Mouse (Mus musculus) heart, adult 18-20 months (tissue): ENCODE measurements around the gene Kcnj10. TPM values are rescaled to one million over a fixed set of nuclear protein-coding genes. Genes with fewer than 3 reads are reported as not detected.

Experiments
- DNase-seq, 2 experiments: peaks; one replicate each; pipeline ENCODE4 v3.0.0; 2021 to 2022; ENCODE audit warnings: mixed read lengths in 1 of 2
- total RNA-seq, 2 experiments: library from RNA; stranded (reverse); gene quantifications; 2 replicates each; pipeline ENCODE4 v1.2.3; 2021

Kcnj10 gene
- total RNA-seq, 2 experiments from 2014 or later: 0.17 to 0.18 TPM

DNA sequence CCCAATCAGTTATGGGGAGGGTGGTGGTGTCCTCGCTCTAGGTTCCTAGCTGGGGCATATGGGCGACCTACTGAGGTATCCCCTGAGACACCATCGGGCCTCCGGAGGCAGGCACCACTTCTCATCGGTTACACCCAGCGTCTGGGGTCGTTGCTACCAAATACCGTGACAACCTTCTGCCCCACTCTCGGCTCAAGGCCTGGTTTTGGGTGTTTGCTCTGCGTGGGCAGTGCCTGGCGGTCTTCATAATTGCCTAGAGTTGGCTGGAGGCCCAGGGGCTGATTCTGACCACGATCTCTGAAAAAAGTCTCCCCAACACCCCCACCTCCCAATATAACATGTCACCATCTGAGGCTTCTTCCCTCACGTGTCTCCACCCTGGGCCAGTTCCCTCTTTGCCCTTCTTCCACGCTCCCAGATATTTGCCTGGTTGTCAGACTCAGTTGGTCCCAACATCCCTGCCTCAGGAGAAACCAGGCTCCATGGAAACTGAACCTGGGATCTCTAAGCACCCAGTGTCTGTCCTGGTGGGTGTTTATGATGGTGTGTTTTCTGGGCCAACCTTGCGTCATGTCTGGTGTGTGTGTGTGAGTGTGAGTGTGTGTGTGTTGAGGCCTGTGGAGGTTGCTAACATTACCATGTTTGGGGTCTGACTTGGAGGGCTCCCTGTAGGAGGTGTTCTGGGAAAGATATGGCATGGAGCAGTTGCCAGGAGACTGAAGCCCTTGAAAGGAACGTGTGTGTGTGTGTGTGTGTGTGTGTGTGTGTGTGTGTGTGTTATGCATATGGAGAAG lies 28.0 kb upstream of the Kcnj10 start:
- no peak for DNase-seq

DNA sequence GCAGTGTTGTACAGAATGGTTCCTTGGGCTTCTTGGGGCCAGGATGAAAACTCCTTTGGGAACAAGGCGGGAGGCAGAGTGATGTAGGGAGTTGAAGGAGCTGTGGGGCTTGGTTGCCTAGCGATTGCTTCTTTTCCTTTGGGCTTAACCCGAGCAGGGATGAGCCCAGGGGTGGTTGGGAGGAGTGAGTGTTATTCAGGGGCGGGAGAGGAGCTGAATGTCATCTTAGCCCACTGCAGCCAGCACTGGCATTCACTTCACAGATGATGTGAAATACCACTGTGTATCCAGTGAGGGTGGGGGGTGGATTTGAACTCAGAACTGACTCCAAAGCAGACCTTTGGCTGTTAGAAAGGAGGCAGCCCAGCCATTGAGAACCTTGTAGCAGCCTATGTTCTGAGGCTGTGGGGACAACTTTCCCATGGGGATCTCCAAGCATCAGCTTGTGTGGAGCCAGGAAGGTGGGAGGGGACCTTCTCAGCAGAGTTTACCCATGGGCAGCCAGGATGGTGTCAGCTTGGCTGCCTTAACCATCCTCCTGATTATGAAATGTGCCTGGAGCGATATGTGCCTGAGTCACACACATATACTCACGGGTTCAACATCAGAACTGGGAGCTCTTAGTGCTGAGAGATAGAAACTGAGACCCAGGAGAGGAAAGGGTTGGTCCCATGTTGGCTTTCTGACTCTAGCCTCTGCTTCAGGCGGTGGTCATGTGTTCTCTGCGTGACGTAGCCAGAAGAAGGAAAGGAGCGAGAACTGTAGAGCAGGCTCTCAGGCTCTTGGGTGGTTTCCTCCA lies 27.2 kb upstream of the Kcnj10 start:
- DNase-seq: no peak

- no peak for DNase-seq
Observed at GRCm38 (mm10) chr1:172314911-172315310, 26.1 kb upstream of the Kcnj10 start.

- no peak for DNase-seq
Observed at GRCm38 (mm10) chr1:172317431-172317830, 23.6 kb upstream of the Kcnj10 start.

GRCm38 (mm10) chr1:172317946-172318345 lies 23.1 kb upstream of the Kcnj10 start:
- no peak for DNase-seq

DNA sequence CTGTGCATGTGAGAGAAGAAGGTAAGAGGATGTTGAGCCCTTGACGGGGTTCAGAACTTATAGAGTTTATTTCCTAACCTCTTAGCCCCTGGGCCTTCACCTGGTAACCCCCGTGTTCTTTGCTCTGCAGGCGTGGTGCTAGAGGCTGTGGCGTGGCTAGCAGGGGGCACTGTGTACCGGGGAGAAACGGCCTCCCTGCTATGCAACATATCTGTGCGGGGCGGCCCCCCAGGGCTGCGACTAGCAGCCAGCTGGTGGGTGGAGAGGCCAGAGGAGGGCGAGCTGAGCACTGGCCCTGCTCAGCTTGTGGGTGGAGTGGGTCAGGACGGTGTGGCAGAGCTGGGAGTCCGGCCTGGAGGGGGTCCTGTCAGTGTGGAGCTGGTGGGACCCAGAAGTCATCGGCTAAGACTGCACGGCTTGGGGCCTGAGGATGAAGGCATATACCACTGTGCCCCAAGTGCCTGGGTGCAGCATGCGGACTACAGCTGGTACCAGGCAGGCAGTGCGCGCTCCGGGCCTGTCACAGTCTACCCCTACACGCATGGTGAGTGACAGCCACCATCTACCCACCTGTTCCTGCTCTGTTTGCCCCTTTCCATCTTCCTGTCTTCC lies 22.5 kb upstream of the Kcnj10 start:
- no peak for DNase-seq

- DNase-seq: no peak
Observed at GRCm38 (mm10) chr1:172319346-172319745, 21.7 kb upstream of the Kcnj10 start.

DNA sequence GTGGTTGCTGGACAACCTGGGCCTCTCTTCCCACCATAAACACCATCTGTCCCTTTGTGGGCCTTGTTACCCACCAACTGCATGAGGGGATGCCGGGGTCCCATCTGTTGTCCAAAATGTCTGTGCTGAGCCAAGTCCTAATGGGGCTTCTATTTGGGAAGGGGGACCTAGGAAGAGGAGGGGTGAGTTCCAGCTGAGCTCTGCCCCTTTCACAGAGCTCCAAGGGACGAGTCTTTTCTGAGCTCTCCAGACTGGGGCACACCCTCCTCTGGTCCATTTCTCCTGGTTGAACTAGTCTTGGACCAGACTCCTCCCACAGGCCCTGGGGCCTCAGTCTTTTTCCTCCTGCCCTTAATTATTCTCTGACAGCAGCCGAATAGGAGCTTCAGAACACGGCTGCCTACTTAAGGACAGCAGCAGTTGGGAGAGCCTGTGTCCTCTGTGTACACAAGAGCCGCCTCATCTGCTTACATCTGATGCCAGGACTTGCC lies 21.0 kb upstream of the Kcnj10 start:
- DNase-seq: no peak

GRCm38 (mm10) chr1:172322725-172323124 lies 18.3 kb upstream of the Kcnj10 start:
- no peak for DNase-seq

DNA sequence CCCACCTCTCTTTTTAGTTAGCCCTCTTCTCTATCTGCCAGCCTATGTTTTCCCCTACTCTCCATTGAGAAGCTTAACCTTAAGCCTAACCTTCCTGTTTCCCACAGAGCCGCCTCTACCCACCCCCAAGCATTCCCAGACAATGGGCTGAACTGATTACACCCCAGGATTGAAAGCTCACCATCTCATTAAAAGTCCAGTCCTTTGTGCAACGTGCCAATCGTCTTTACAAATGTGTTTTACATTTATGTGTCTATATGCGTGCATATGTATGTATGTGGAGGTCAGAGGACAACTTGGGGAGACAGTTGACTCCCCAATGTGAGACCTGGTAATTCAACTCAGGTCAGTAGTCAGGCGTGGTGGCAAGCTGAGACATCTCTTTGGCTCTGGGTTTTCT lies 17.7 kb upstream of the Kcnj10 start:
- DNase-seq: no peak

DNA sequence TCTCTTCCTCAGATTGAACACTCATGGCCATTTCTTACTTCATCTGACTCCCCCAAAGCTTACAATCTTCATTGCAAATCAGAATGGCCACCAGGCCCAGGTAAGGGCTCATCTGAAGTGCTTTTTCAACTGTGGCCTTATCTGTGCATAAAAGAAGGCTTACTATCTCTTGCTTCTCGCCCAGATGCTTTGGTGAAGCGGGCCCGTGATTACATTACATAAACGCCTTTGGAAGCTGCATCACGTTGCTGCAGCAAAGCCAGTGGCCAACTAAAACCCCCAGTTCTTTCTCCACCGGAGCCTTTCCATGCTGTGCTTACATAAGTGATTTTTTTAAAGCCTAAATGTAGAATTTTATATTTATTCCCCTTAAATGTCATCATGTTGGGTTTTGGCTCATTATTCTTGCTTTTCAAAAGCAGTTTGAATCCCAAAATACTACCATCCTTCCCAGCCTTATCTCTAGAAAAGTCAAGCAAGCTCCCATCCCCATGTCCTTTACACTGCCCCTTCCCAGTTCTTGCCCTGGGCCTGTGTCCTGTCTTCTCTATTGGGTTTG lies 17.1 kb upstream of the Kcnj10 start:
- no peak for DNase-seq

- DNase-seq: peak; percentile 73 to 86
Observed at GRCm38 (mm10) chr1:172324725-172325124, 16.3 kb upstream of the Kcnj10 start.

DNA sequence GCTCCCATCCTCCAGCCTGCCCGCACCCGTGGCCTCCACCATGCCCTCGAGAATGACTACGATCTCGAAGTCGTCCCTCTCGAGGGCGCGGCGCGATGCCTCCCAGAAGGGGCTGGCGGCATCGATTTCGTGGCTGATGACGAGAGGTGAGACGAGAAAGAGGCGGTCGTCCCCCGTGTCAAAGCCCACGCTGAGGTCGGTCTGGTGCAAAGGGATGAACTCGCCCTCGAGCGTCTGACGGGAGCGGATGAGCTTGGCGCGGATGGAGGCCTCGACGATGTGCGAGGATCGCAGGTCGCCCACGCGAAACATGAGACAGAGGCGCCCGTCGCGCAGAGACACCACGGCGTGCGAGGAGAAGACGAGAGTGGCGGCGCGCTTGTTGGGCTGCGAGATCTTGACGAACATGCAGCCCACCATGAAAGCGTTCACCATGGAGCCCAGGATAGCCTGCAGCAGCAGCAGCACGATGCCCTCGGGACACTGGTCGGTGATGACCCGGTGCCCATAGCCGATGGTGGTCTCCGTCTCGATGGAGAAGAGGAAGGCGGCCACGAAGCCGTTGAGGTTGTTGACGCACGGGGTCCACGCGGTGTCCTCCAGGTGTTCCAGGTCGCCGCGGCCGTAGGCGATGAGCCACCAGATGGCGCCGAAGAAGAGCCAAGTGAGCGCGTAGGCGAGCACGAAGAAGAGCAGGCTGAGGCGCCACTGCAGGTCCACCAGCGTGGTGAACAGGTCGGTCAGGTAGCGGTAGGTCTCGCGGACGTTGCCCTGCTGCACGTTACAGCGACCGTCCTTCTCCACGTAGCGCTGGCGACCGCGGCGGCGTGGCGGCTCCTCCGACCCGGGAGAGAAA lies 15.1 kb upstream of the Kcnj10 start:
- DNase-seq: peak; percentile 66 to 75

GRCm38 (mm10) chr1:172326684-172327083 lies 14.3 kb upstream of the Kcnj10 start:
- DNase-seq: no peak

DNA sequence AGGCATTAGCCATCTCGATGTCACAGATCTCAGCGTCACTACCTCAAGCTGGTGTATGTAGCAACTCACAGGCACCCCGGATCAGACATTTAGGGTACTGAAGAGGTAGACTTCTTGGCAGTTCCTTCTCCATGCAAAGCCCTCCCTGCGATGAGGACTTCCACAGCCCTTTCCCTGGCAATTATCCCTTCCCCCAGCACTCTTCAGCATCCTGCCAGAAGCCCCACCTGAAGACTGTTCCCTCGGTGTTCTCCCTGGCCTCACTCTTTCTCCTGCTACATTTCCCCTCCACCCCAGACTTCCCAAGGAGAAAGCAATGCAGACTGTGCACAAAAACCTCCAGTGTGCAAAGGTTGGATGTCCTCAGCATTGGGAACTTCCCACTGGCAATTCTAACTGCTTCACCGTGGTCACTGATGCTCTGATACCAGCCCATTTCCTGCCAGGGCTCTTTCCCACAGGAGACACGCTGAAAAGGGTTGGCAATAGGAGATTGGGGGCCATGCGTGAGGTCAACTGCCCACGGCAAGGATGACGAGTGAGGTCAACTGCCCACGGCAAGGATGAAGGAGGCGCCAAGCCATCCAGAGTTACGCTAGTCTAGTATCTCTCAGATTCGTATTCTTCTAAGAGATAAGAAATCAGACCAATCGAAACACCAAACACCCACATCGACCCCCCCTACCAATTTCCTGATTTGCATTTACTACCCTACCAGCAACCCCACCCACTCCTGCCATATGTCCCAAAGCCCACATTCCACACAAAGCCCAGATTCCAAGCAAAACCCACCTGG lies 13.6 kb upstream of the Kcnj10 start:
- DNase-seq: no peak

DNA sequence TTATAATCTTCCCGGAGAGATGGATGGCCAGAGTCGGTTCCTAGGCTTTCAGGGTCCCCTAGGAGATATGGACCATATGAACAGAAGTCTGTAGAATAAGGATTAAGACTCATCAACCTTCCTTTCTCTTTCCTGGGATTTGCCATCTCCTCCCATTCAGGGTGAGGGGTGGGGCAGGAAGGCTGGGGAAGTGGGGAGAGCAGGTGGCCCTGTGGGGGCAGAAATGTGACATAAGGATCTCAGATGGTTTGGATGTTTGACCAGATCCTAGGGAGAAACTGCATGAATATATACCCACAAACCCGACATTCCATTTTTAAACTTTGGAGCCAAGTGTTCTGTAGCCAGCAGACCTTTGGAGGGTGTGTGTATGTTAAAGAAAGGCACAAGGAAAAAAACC lies 13.0 kb upstream of the Kcnj10 start:
- no peak for DNase-seq

DNA sequence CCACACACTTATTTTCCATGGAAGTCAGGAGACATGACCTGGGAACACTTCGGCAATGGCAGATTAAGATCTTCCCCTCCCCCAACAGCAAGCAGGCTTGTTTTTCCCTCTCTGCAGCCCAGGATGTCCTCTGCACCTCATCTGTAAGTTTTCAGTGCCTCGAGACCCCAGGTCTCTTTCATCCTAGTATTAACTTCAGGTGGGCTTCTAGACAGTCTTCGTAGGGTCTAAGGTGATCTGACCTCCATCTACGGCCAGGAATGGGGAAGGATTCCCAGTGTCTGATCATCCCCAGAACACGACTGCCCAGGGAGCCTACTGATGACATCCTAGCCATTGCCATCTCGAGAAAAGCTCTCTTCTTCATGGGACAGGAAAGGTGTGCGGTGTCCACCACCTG lies 12.5 kb upstream of the Kcnj10 start:
- no peak for DNase-seq

- DNase-seq: no peak
Observed at GRCm38 (mm10) chr1:172329131-172329530, 11.9 kb upstream of the Kcnj10 start, which contains the start of gene Kcnj9. Kcnj9 (minus strand) TSS chr1:172329318.

- no peak for DNase-seq
Observed at GRCm38 (mm10) chr1:172329616-172330015, 11.4 kb upstream of the Kcnj10 start.

- no peak for DNase-seq
Observed at GRCm38 (mm10) chr1:172331422-172331947, 9.5 kb upstream of the Kcnj10 start.
